Mouse (Mus musculus): ENCODE measurements around the gene Atpaf1.

DNA sequence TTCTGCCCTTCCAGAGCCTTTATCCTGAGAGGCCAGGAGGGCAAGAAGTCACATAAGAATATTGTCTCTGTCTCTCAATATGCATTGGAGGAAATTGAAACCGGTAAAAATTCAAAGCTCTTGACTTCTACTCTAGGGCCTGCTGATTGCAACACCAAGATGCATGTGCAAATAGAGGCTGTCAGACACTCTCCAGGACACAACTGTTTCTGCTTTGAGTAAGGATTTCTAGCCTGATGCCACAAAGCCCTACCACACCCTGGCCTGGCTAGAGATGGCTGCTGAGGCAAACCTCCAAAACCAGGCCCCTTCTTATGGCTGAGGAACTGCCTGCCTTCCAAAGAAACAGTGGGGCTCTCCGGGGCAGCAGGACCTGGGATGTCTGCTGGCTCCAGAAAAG is 51.0 kb downstream of the Atpaf1 start:
- TF ChIP-seq CTCF (IDR thresholded peaks at IDR 0.05; ENCODE audit: borderline replicate concordance, extremely low read depth, insufficient read depth, insufficient read length) (no peak), POLR2A (IDR thresholded peaks at IDR 0.05; ENCODE audit: borderline replicate concordance, extremely low read depth, insufficient read depth, insufficient read length, poor library complexity, severe bottlenecking) (no peak)

All from brain, embryonic 14.5 days (tissue).